Mouse (Mus musculus) liver, embryonic 11.5 days (tissue): ENCODE measurements around the gene Srd5a1. TPM values are rescaled to one million over a fixed set of nuclear protein-coding genes. Genes with fewer than 3 reads are reported as not detected.

Experiments used
- ATAC-seq: fragments of 200-750 bp; cut with Nextera tagmentation; replicated peaks from 2 replicates; pipeline ENCODE4 v1.8.0; 2017; ENCODE audit warnings: moderate number of reproducible peaks, mild to moderate bottlenecking, moderate TSS enrichment, moderate library complexity; ENCODE audit not compliant: low FRiP score
- DNase-seq: peaks from one replicate; pipeline ENCODE4 v3.0.0-alpha.2; 2017; ENCODE audit warnings: low spot score
- H3K27ac ChIP-seq: fragments of 300-500 bp; sonication (generic); 2 replicates; pipeline ENCODE4 v1.5.1; 2014; ENCODE audit warnings: mild to moderate bottlenecking, low read depth, low read length, control low read depth
- H3K27me3 ChIP-seq: fragments of 300-500 bp; sonication (generic); replicated peaks from 2 replicates; pipeline ENCODE4 v1.6.1; 2014; ENCODE audit warnings: low read length, mixed read lengths; ENCODE audit not compliant: control insufficient read depth, insufficient read depth
- H3K36me3 ChIP-seq: fragments of 300-500 bp; sonication (generic); 2 replicates; pipeline ENCODE4 v1.6.1; 2014; ENCODE audit warnings: mild to moderate bottlenecking, low read length, moderate library complexity, mixed read lengths; ENCODE audit not compliant: control insufficient read depth, insufficient read depth
- H3K4me1 ChIP-seq: fragments of 300-500 bp; sonication (generic); replicated peaks from 2 replicates; pipeline ENCODE4 v1.6.1; 2014; ENCODE audit warnings: low read length, mixed read lengths; ENCODE audit not compliant: control insufficient read depth, insufficient read depth
- H3K4me2 ChIP-seq: fragments of 300-500 bp; sonication (generic); 2 replicates; pipeline ENCODE4 v1.6.1; 2014; ENCODE audit warnings: mild to moderate bottlenecking, control low read depth, moderate library complexity
- H3K4me3 ChIP-seq: fragments of 300-500 bp; sonication (generic); 2 replicates; pipeline ENCODE4 v1.5.1; 2014; ENCODE audit warnings: low read depth, low read length, control low read depth
- H3K9ac ChIP-seq: fragments of 300-500 bp; sonication (generic); 2 replicates; pipeline ENCODE4 v1.6.1; 2014; ENCODE audit warnings: low read depth, low read length, control low read depth
- H3K9me3 ChIP-seq: fragments of 300-500 bp; sonication (generic); 2 replicates; pipeline ENCODE4 v1.6.1; 2016; ENCODE audit warnings: low read length, inconsistent platforms, mixed read lengths; ENCODE audit not compliant: control insufficient read depth
- WGBS: fragments of 180-500 bp; shearing (Covaris S2); extraction: QIAGEN DNeasy Blood & Tissue Kit; methylation state at CpG from one replicate; pipeline ENCODE4 v1.1.7; 2014; 5-methylcytosine and 5-hydroxymethylcytosine counted together
- polyA plus RNA-seq: library from polyadenylated mRNA; unstranded; fragments of >200 nt; fragmentation: Nextera tagmentation; extraction: Ambion mirVana; gene quantifications from 2 replicates; pipeline ENCODE4 v1.2.1, GENCODE M21; 2014

Gene Srd5a1
- polyA plus RNA-seq, 1 experiment from 2014 or later = 9.9 TPM

- no peak for DNase-seq
- no peaks in the 10 kb centered on the region for H3K36me3 ChIP-seq
- H3K27me3 ChIP-seq = no peaks in the 10 kb centered on the region
- no peak overlapping the region for H3K27ac ChIP-seq
- WGBS = 78% methylated on average over 2 of the region's 2 CpGs
- H3K4me1 ChIP-seq = no peaks in the 10 kb centered on the region
- no peaks in the 10 kb centered on the region for H3K9me3 ChIP-seq
- no peak for ATAC-seq
- H3K4me3 ChIP-seq = no peak overlapping the region
- H3K4me2 ChIP-seq = no peak overlapping the region
- no peak overlapping the region for H3K9ac ChIP-seq
These were observed 60.4 kb downstream of the Srd5a1 start for GRCm38 (mm10) chr13:69550831-69551230.

GRCm38 (mm10) chr13:69549980-69550379 lies 61.3 kb downstream of the Srd5a1 start:
- Histone ChIP-seq H3K9ac (no peak overlapping the region), H3K36me3 (no peaks in the 10 kb centered on the region), H3K4me3 (no peak overlapping the region), H3K4me2 (no peak overlapping the region), H3K4me1 (no peaks in the 10 kb centered on the region), H3K9me3 (no peaks in the 10 kb centered on the region), H3K27ac (no peak overlapping the region), H3K27me3 (no peaks in the 10 kb centered on the region)
- DNase-seq = no peak
- no peak for ATAC-seq
- WGBS = 41% methylated on average over 8 of the region's 8 CpGs

- Histone ChIP-seq H3K27me3 (no peaks in the 10 kb centered on the region), H3K9me3 (no peaks in the 10 kb centered on the region), H3K27ac (no peak overlapping the region), H3K4me3 (no peak overlapping the region), H3K4me2 (no peak overlapping the region), H3K36me3 (no peaks in the 10 kb centered on the region), H3K4me1 (peaks cover 4% of the 10 kb centered on the region; the same call in 1 of the 2 replicates), H3K9ac (no peak overlapping the region)
- 71% methylated on average over 16 of the region's 16 CpGs for WGBS
- no peak for DNase-seq
- ATAC-seq = no peak
These were observed 63.6 kb downstream of the Srd5a1 start for GRCm38 (mm10) chr13:69547488-69548180.

- Histone ChIP-seq H3K36me3 (no peaks in the 10 kb centered on the region), H3K27me3 (no peaks in the 10 kb centered on the region), H3K9me3 (no peaks in the 10 kb centered on the region), H3K27ac (no peak overlapping the region), H3K4me2 (no peak overlapping the region), H3K4me3 (no peak overlapping the region), H3K9ac (no peak overlapping the region), H3K4me1 (peaks cover 4% of the 10 kb centered on the region; the same call in 1 of the 2 replicates)
- DNase-seq (no peak), ATAC-seq (no peak; the same call in 1 of the 2 replicates)
- 17% methylated on average over 3 of the region's 3 CpGs for WGBS
These were observed 66.2 kb downstream of the Srd5a1 start for GRCm38 (mm10) chr13:69545019-69545418.

- Histone ChIP-seq H3K9ac (no peak overlapping the region), H3K27me3 (no peaks in the 10 kb centered on the region), H3K4me1 (peaks cover 4% of the 10 kb centered on the region), H3K4me3 (no peak overlapping the region), H3K27ac (no peak overlapping the region), H3K9me3 (no peaks in the 10 kb centered on the region), H3K4me2 (peak overlapping the region; percentile 31), H3K36me3 (no peaks in the 10 kb centered on the region)
- 0 out of 2 replicates have a peak, but pooled peaks have one; percentile 6 for ATAC-seq
- WGBS = 57% methylated on average over 12 of the region's 12 CpGs
- no peak for DNase-seq
These were observed 67.6 kb downstream of the Srd5a1 start for GRCm38 (mm10) chr13:69543595-69543994.

GRCm38 (mm10) chr13:69542571-69543352 lies 68.5 kb downstream of the Srd5a1 start:
- DNase-seq (no peak), ATAC-seq (no peak)
- no peaks in the 10 kb centered on the region for H3K9me3 ChIP-seq
- H3K36me3 ChIP-seq = no peaks in the 10 kb centered on the region
- WGBS = 58% methylated on average over 17 of the region's 17 CpGs
- H3K27me3 ChIP-seq = no peaks in the 10 kb centered on the region
- H3K4me1 ChIP-seq = peaks cover 8% of the 10 kb centered on the region
- H3K27ac ChIP-seq = no peak overlapping the region
- H3K4me3 ChIP-seq = no peak overlapping the region
- H3K4me2 ChIP-seq = no peak overlapping the region
- no peak overlapping the region for H3K9ac ChIP-seq

- 64% methylated on average over 10 of the region's 10 CpGs for WGBS
- H3K9ac ChIP-seq = no peak overlapping the region
- H3K36me3 ChIP-seq = no peaks in the 10 kb centered on the region
- no peak overlapping the region for H3K4me2 ChIP-seq
- H3K27ac ChIP-seq = no peak overlapping the region
- no peak overlapping the region for H3K4me3 ChIP-seq
- no peaks in the 10 kb centered on the region for H3K27me3 ChIP-seq
- ATAC-seq (no peak), DNase-seq (no peak)
- no peaks in the 10 kb centered on the region for H3K9me3 ChIP-seq
- peaks cover 8% of the 10 kb centered on the region for H3K4me1 ChIP-seq
These were observed 69.5 kb downstream of the Srd5a1 start for GRCm38 (mm10) chr13:69541776-69542175.

GRCm38 (mm10) chr13:69541209-69541608 lies 70.0 kb downstream of the Srd5a1 start:
- WGBS = 58% methylated on average over 6 of the region's 6 CpGs
- no peaks in the 10 kb centered on the region for H3K9me3 ChIP-seq
- DNase-seq (no peak), ATAC-seq (no peak)
- H3K27ac ChIP-seq = no peak overlapping the region
- no peaks in the 10 kb centered on the region for H3K27me3 ChIP-seq
- H3K4me3 ChIP-seq = no peak overlapping the region
- H3K9ac ChIP-seq = no peak overlapping the region
- peaks cover 8% of the 10 kb centered on the region for H3K4me1 ChIP-seq
- H3K36me3 ChIP-seq = no peaks in the 10 kb centered on the region
- H3K4me2 ChIP-seq = no peak overlapping the region
